Mouse (Mus musculus) kidney, embryonic 14.5 days (tissue): ENCODE results near the gene Gm21972. TPM values are rescaled to one million over a fixed set of nuclear protein-coding genes. Genes with fewer than 3 reads are reported as not detected.

Source experiments
- ATAC-seq: fragments of 200-750 bp; cut with Nextera tagmentation; 2 replicates; pipeline ENCODE4 v1.8.0; 2017; ENCODE audit warnings: moderate number of reproducible peaks, mild to moderate bottlenecking, moderate TSS enrichment, moderate library complexity; ENCODE audit not compliant: low FRiP score, low TSS enrichment
- H3K27ac ChIP-seq: fragments of 300-500 bp; sonication (generic); 2 replicates; pipeline ENCODE4 v1.5.1; 2014; ENCODE audit warnings: low read depth, mild to moderate bottlenecking, low read length, moderate library complexity, mixed read lengths
- H3K27me3 ChIP-seq: fragments of 300-500 bp; sonication (generic); 2 replicates; pipeline ENCODE4 v1.6.1; 2014; ENCODE audit warnings: mild to moderate bottlenecking, low read length; ENCODE audit not compliant: control insufficient read depth, insufficient read depth
- H3K36me3 ChIP-seq: fragments of 300-500 bp; sonication (generic); 2 replicates; pipeline ENCODE4 v1.6.1; 2014; ENCODE audit warnings: low read length, mixed read lengths; ENCODE audit not compliant: control insufficient read depth, insufficient read depth
- H3K4me1 ChIP-seq: fragments of 300-500 bp; sonication (generic); 2 replicates; pipeline ENCODE4 v1.6.1; 2014; ENCODE audit warnings: low read length, mixed read lengths; ENCODE audit not compliant: control insufficient read depth, insufficient read depth
- H3K4me2 ChIP-seq: fragments of 300-500 bp; sonication (generic); replicated peaks from 2 replicates; pipeline ENCODE4 v1.6.1; 2014; ENCODE audit warnings: low read depth, mild to moderate bottlenecking, low read length
- H3K4me3 ChIP-seq: fragments of 300-500 bp; sonication (generic); 2 replicates; pipeline ENCODE4 v1.5.1; 2014; ENCODE audit warnings: mild to moderate bottlenecking, low read length
- H3K9ac ChIP-seq: fragments of 300-500 bp; sonication (generic); 2 replicates; pipeline ENCODE4 v1.6.1; 2014; ENCODE audit warnings: low read depth, mild to moderate bottlenecking, low read length, moderate library complexity
- H3K9me3 ChIP-seq: fragments of 300-500 bp; sonication (generic); 2 replicates; pipeline ENCODE4 v1.6.1; 2016; ENCODE audit warnings: low read length; ENCODE audit not compliant: control insufficient read depth
- WGBS: fragments of 180-500 bp; shearing (Covaris S2); extraction: QIAGEN DNeasy Blood & Tissue Kit; methylation state at CpG from one replicate; pipeline ENCODE4 v1.1.7; 2014; 5-methylcytosine and 5-hydroxymethylcytosine counted together
- polyA plus RNA-seq: library from polyadenylated mRNA; unstranded; fragments of >200 nt; fragmentation: Nextera tagmentation; extraction: Ambion mirVana; gene quantifications from 2 replicates; pipeline ENCODE4 v1.2.1, GENCODE M21; 2014

Gene Gm21972
- polyA plus RNA-seq, 1 experiment from 2014 or later, result 0.76 TPM

- no peak for ATAC-seq
- H3K9me3 ChIP-seq, result no peaks in the 10 kb centered on the region
- peaks cover 8% of the 10 kb centered on the region; the same call in 1 of the 2 replicates for H3K36me3 ChIP-seq
- H3K27ac ChIP-seq, result no peak overlapping the region
- peak overlapping the region; percentile 73 for H3K4me3 ChIP-seq
- H3K4me2 ChIP-seq, result peak overlapping the region; percentile 67
- under 1% methylated on average over 18 of the region's 18 CpGs for WGBS
- no peaks in the 10 kb centered on the region for H3K27me3 ChIP-seq
- peak overlapping the region; percentile 71 for H3K9ac ChIP-seq
- H3K4me1 ChIP-seq, result peaks cover 5% of the 10 kb centered on the region; the same call in 1 of the 2 replicates
Measured at GRCm38 (mm10) chr1:86154824-86155164, 21.4 kb downstream of the Gm21972 start.

- no peaks in the 10 kb centered on the region for H3K27me3 ChIP-seq
- no peak overlapping the region for H3K4me3 ChIP-seq
- H3K9ac ChIP-seq, result peak overlapping the region; percentile 13; the same call in 1 of the 2 replicates
- H3K4me2 ChIP-seq, result no peak overlapping the region
- no peak overlapping the region for H3K27ac ChIP-seq
- H3K36me3 ChIP-seq, result peaks cover 21% of the 10 kb centered on the region; the same call in 1 of the 2 replicates
- no peak for ATAC-seq
- 88% methylated on average over 3 of the region's 3 CpGs for WGBS
- peaks cover 5% of the 10 kb centered on the region; the same call in 1 of the 2 replicates for H3K4me1 ChIP-seq
- no peaks in the 10 kb centered on the region for H3K9me3 ChIP-seq
Measured at GRCm38 (mm10) chr1:86156075-86156474, 22.6 kb downstream of the Gm21972 start.

GRCm38 (mm10) chr1:86156595-86156994, 23.2 kb downstream of the Gm21972 start:
- Histone ChIP-seq H3K4me3 (no peak overlapping the region), H3K4me2 (no peak overlapping the region), H3K27ac (no peak overlapping the region), H3K4me1 (peaks cover 5% of the 10 kb centered on the region; the same call in 1 of the 2 replicates), H3K27me3 (no peaks in the 10 kb centered on the region), H3K9ac (no peak overlapping the region), H3K36me3 (peaks cover 25% of the 10 kb centered on the region), H3K9me3 (no peaks in the 10 kb centered on the region)
- ATAC-seq, result no peak
- WGBS, result 93% methylated on average over 6 of the region's 6 CpGs

- 92% methylated on average over 6 of the region's 6 CpGs for WGBS
- Histone ChIP-seq H3K27ac (no peak overlapping the region), H3K9ac (no peak overlapping the region), H3K27me3 (no peaks in the 10 kb centered on the region), H3K4me3 (no peak overlapping the region), H3K36me3 (peaks cover 41% of the 10 kb centered on the region), H3K4me2 (no peak overlapping the region), H3K9me3 (no peaks in the 10 kb centered on the region), H3K4me1 (peaks cover 5% of the 10 kb centered on the region; the same call in 1 of the 2 replicates)
- no peak for ATAC-seq
Measured at GRCm38 (mm10) chr1:86160059-86160458, 26.6 kb downstream of the Gm21972 start.

- Histone ChIP-seq H3K36me3 (peaks cover 44% of the 10 kb centered on the region), H3K27me3 (no peaks in the 10 kb centered on the region), H3K27ac (no peak overlapping the region), H3K4me2 (no peak overlapping the region), H3K4me3 (no peak overlapping the region), H3K4me1 (peaks cover under 1% of the 10 kb centered on the region; the same call in 1 of the 2 replicates), H3K9ac (no peak overlapping the region), H3K9me3 (no peaks in the 10 kb centered on the region)
- 95% methylated on average over 5 of the region's 5 CpGs for WGBS
- no peak for ATAC-seq
Measured at GRCm38 (mm10) chr1:86160479-86160878, 27.0 kb downstream of the Gm21972 start.

- no peak overlapping the region for H3K4me2 ChIP-seq
Measured at GRCm38 (mm10) chr1:86161061-86161460, 27.6 kb downstream of the Gm21972 start.

GRCm38 (mm10) chr1:86174602-86175001, 41.2 kb downstream of the Gm21972 start:
- whole genome bisulfite sequencing, result 96% methylated on average over 5 of the region's 5 CpGs
- Histone ChIP-seq H3K4me2 (no peak overlapping the region), H3K27me3 (no peaks in the 10 kb centered on the region), H3K4me3 (no peak overlapping the region), H3K9me3 (no peaks in the 10 kb centered on the region), H3K9ac (no peak overlapping the region), H3K36me3 (peaks cover 42% of the 10 kb centered on the region), H3K4me1 (no peaks in the 10 kb centered on the region), H3K27ac (no peak overlapping the region)
- no peak for ATAC-seq

More at GRCm38 (mm10) chr1:86161061-86161460, 27.6 kb downstream of the Gm21972 start:
- H3K36me3 ChIP-seq, result peaks cover 44% of the 10 kb centered on the region
- 97% methylated on average over 5 of the region's 5 CpGs for WGBS
- no peak overlapping the region for H3K9ac ChIP-seq
- no peak overlapping the region for H3K4me3 ChIP-seq
- no peaks in the 10 kb centered on the region for H3K9me3 ChIP-seq
- no peak for ATAC-seq
- no peak overlapping the region for H3K27ac ChIP-seq
- no peaks in the 10 kb centered on the region for H3K4me1 ChIP-seq
- no peaks in the 10 kb centered on the region for H3K27me3 ChIP-seq

GRCm38 (mm10) chr1:86176066-86176465, 42.6 kb downstream of the Gm21972 start:
- Histone ChIP-seq H3K9me3 (no peaks in the 10 kb centered on the region), H3K4me1 (no peaks in the 10 kb centered on the region), H3K4me3 (no peak overlapping the region), H3K4me2 (no peak overlapping the region), H3K27me3 (no peaks in the 10 kb centered on the region), H3K36me3 (peaks cover 37% of the 10 kb centered on the region; the same call in 1 of the 2 replicates), H3K27ac (no peak overlapping the region), H3K9ac (no peak overlapping the region)
- no peak for ATAC-seq
- 66% methylated on average over 2 of the region's 2 CpGs for WGBS

GRCm38 (mm10) chr1:86178462-86179253, 45.2 kb downstream of the Gm21972 start:
- no peak overlapping the region for H3K9ac ChIP-seq
- no peaks in the 10 kb centered on the region for H3K27me3 ChIP-seq
- no peak overlapping the region for H3K27ac ChIP-seq
- 47% methylated on average over 7 of the region's 7 CpGs for WGBS
- H3K4me1 ChIP-seq, result no peaks in the 10 kb centered on the region
- no peak overlapping the region for H3K4me3 ChIP-seq
- peaks cover 24% of the 10 kb centered on the region; the same call in 1 of the 2 replicates for H3K36me3 ChIP-seq
- no peaks in the 10 kb centered on the region for H3K9me3 ChIP-seq
- peak; percentile 54 for ATAC-seq
- H3K4me2 ChIP-seq, result no peak overlapping the region
